Mouse (Mus musculus): Measurements from ENCODE around the gene Ccdc124.

DNA sequence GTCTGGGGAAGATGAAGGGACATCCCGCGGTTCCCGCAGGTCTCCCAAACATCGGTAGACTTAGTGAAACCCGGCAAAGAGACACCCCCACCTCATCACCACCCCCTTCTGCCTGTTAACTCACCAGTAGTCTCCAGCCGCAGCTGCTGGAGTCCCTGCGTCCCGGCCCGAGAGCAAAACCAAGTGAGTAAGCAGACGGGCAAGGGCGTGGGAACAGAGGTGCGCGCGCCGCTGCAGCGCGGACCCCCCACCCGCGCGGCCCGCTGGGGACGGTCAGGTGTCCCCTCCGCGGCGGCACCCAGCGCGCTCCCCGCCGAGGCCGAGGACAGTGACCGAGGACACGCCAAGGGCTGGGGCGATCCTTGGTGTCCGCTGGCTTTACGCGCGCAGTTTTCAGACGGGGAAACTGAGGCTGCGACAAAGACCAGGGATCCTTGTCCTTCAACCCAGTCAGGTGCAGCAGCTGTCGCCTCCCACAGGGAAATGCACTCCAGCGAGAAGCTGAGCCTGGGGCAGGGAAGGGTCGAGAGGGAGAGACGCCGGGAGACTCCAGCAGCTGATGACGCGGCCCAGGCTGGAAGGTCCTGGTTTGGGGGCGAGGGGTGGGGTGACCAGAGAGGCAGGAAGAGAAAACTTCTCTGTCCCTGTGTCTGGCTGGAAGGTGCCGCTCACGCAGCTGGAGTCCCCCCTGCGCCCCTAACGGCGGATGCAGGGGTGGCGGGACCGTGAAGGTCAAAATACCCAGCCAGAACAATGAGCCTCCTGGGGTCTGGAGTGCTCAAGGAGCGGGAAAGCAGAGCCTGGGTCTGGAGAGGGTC lies 10.7 kb downstream of the Ccdc124 start, which contains the start of gene Kcnn1:
- TF ChIP-seq MAZ (IDR thresholded peaks at IDR 0.05; ENCODE audit: low read depth, low read length) (no peak), GATA1 (IDR thresholded peaks at IDR 0.05; ENCODE audit: low read depth, low read length) (no peak), CTCF (IDR thresholded peaks at IDR 0.05 in 2 of 3, conservative IDR thresholded peaks at IDR 0.05 in 1 of 3; ENCODE audit: control insufficient read depth in 1 of 3, insufficient read depth in 1 of 3, low read depth in 2 of 3, low read length in 3 of 3, poor library complexity in 1 of 3, severe bottlenecking in 1 of 3) (no peak), SMC3 (IDR thresholded peaks at IDR 0.05; ENCODE audit: low read depth, low read length) (no peak), ZKSCAN1 (IDR thresholded peaks at IDR 0.05; ENCODE audit: low read depth, low read length) (no peak), ELF1 (IDR thresholded peaks at IDR 0.05; ENCODE audit: low read depth, low read length) (no peak), MAFK (IDR thresholded peaks at IDR 0.05; ENCODE audit: borderline replicate concordance, low read depth, low read length) (no peak), USF1 (IDR thresholded peaks at IDR 0.05; ENCODE audit: low read depth, low read length) (no peak), POLR2A (IDR thresholded peaks at IDR 0.05; ENCODE audit: control insufficient read depth in 1 of 2, insufficient read depth in 1 of 2, low read depth in 1 of 2, low read length in 2 of 2, poor library complexity in 1 of 2) (no peak)

Measured in MEL (cell line).